ENCODE assay signal across 18 mouse cellular contexts in genomic region chr6:128279608-128280007, GRCm38 (mm10). TPM values are rescaled to one million over a fixed set of nuclear protein-coding genes. Genes with fewer than 3 reads are reported as not detected.
DNase-seq lines count a peak whose midpoint lies in the region; TF ChIP-seq lines count a peak whose summit lies in the region.
"Had no signal": no experiment of that assay in that cellular context is flagged by ENCODE, and none has a peak within 500 bp of the region (broad histone marks: within the 10 kb centered on the region; RNA-seq: fewer than 3 reads in every experiment).

No protein-coding gene starts in this region.

- H3K79me2 ChIP-seq in myocyte (ENCODE audit: control insufficient read depth, insufficient read depth) = peaks cover 71% of the 10 kb centered on the region

- H3K9ac ChIP-seq in ES-Bruce4 (ENCODE audit: low read depth, poor library complexity, severe bottlenecking) = peak overlapping the region; percentile 47; the same call in 1 of the 2 replicates
- H3K9ac ChIP-seq: embryonic facial prominence, embryonic 13.5 days; liver, embryonic 13.5 days; lung, embryonic 14.5 days; midbrain, embryonic 12.5 days; stomach, embryonic 15.5 days had no signal

- H3K4me2 ChIP-seq in myocyte (ENCODE audit: low read depth) = peak overlapping the region; percentile 36
- H3K4me2 ChIP-seq: embryonic facial prominence, embryonic 13.5 days; liver, embryonic 13.5 days; lung, embryonic 14.5 days; midbrain, embryonic 12.5 days; stomach, embryonic 15.5 days had no signal

- DNase-seq in kidney, postnatal 10 days = peak; percentile 26
- DNase-seq in kidney, adult 8-10 months = no peak
- DNase-seq in embryo, embryonic 10.5 days (ENCODE audit: low spot score) = peak; percentile 31
- no peak for DNase-seq in lung, postnatal 10 days
- DNase-seq in hindbrain, embryonic 10.5 days (ENCODE audit: low spot score) = no peak
- DNase-seq: cerebellum, adult 8-10 months; gastrocnemius, postnatal 25 days; liver, embryonic 13.5 days; lung, embryonic 14.5 days; right cerebral cortex, postnatal 25 days had no signal

- H3K36me3 ChIP-seq in ES-Bruce4 (ENCODE audit: control insufficient read depth, insufficient read depth, low read length, poor library complexity, severe bottlenecking) = no peaks in the 10 kb centered on the region
- H3K36me3 ChIP-seq in myocyte (ENCODE audit: control insufficient read depth, insufficient read depth) = no peaks in the 10 kb centered on the region
- no peaks in the 10 kb centered on the region for H3K36me3 ChIP-seq in hindbrain, embryonic 10.5 days
- H3K36me3 ChIP-seq: embryonic facial prominence, embryonic 13.5 days; liver, embryonic 13.5 days; midbrain, embryonic 12.5 days; stomach, embryonic 15.5 days had no signal

- WGBS in hindbrain, embryonic 10.5 days = 52% methylated on average over 5 of the region's 5 CpGs

- TF ChIP-seq POLR2A in ES-Bruce4 (IDR thresholded peaks at IDR 0.05; ENCODE audit: insufficient read depth, low read length) (no peak), myocyte (IDR thresholded peaks at IDR 0.05; ENCODE audit: insufficient read length, low read depth) (no peak)

- no peak overlapping the region for H3ac ChIP-seq in myocyte (ENCODE audit: control insufficient read depth, insufficient read length)

- peak overlapping the region; percentile 46 for H3K27ac ChIP-seq in ES-Bruce4 (ENCODE audit: insufficient read depth, low read length)
- H3K27ac ChIP-seq in hindbrain, embryonic 10.5 days = no peak overlapping the region
- H3K27ac ChIP-seq: embryonic facial prominence, embryonic 13.5 days; hindbrain, postnatal 0 days; layer of hippocampus, adult 2 months; liver, embryonic 13.5 days; macrophage; midbrain, embryonic 12.5 days; stomach, embryonic 15.5 days had no signal

- H3K9me3 ChIP-seq in ES-Bruce4 (replicated peaks; ENCODE audit: control insufficient read depth, insufficient read depth, low read length, poor library complexity, severe bottlenecking) = no peaks in the 10 kb centered on the region
- H3K9me3 ChIP-seq in hindbrain, embryonic 10.5 days = no peaks in the 10 kb centered on the region
- H3K9me3 ChIP-seq: embryonic facial prominence, embryonic 13.5 days; liver, embryonic 13.5 days; midbrain, embryonic 12.5 days; stomach, embryonic 15.5 days had no signal

- TF ChIP-seq EP300 in ES-Bruce4 (IDR thresholded peaks at IDR 0.05; ENCODE audit: insufficient read depth, low read depth, low read length) = no peak

- H3K27me3 ChIP-seq in ES-Bruce4 (ENCODE audit: control insufficient read depth, insufficient read depth, low read length, poor library complexity, severe bottlenecking) = no peaks in the 10 kb centered on the region
- H3K27me3 ChIP-seq in myocyte (ENCODE audit: control insufficient read depth, insufficient read depth, insufficient read length) = no peaks in the 10 kb centered on the region
- H3K27me3 ChIP-seq in hindbrain, embryonic 10.5 days (ENCODE audit: insufficient read depth, poor library complexity, severe bottlenecking) = no peaks in the 10 kb centered on the region
- H3K27me3 ChIP-seq: embryonic facial prominence, embryonic 13.5 days; liver, embryonic 13.5 days; midbrain, embryonic 12.5 days; stomach, embryonic 15.5 days had no signal

- TF ChIP-seq CTCF in ES-Bruce4 (IDR thresholded peaks at IDR 0.05; ENCODE audit: low read depth, low read length) = no peak

- H3K4me1 ChIP-seq in ES-Bruce4 (ENCODE audit: control insufficient read depth, insufficient read depth, low read length) = peaks cover 17% of the 10 kb centered on the region
- peaks cover 39% of the 10 kb centered on the region for H3K4me1 ChIP-seq in hindbrain, embryonic 10.5 days (replicated peaks)

- H3K4me3 ChIP-seq in ES-Bruce4 (ENCODE audit: low read depth, low read length) = no peak overlapping the region
- no peak overlapping the region for H3K4me3 ChIP-seq in myocyte
- no peak overlapping the region for H3K4me3 ChIP-seq in hindbrain, embryonic 10.5 days
- H3K4me3 ChIP-seq: embryonic facial prominence, embryonic 13.5 days; layer of hippocampus, adult 2 months; liver, embryonic 13.5 days; midbrain, embryonic 12.5 days; stomach, embryonic 15.5 days had no signal

TF ChIP-seq in myocyte, 11 proteins besides CTCF, POLR2A, EP300 and RAD21:
- TF ChIP-seq REST (IDR thresholded peaks at IDR 0.05; ENCODE audit: insufficient read depth, insufficient read length) = no peak
- peak; percentile 4 for TF ChIP-seq POLR2AphosphoS2 (IDR thresholded peaks at IDR 0.05; ENCODE audit: insufficient read length, low read depth)
TF ChIP-seq in myocyte: peak in this region for 1.

RNA-seq across cellular contexts. Expression of gene Tead4, which starts 21.0 kb away (rescaled TPM):
- polyA plus RNA-seq in ES-Bruce4 (2011; ENCODE audit: insufficient read depth, insufficient read length, low read depth, missing spikeins) = 29.9 and 31.8 TPM in 2 replicates
- polyA plus RNA-seq in myocyte (2012; fragmentation: generic; extraction: Trizol) = 70.9 TPM
- 2.5 and 2.9 TPM in 2 replicates for polyA plus RNA-seq in hindbrain, embryonic 10.5 days (2016; fragmentation: Nextera tagmentation; extraction: Ambion mirVana)
- polyA plus RNA-seq: macrophage had no signal

Comparison
In these comparisons a context has a peak if more than half of its experiments do, and no peak if none do; other contexts are left out.
1. DNase-seq: peak in kidney, postnatal 10 days (single experiment) and embryo, embryonic 10.5 days (single experiment); none in kidney, adult 8-10 months (0 of 2), lung, postnatal 10 days (single experiment) and hindbrain, embryonic 10.5 days (single experiment).